Mouse (Mus musculus) kidney, postnatal 25 days (tissue): ENCODE results near the gene Ogn.
"Not testable (repeated sequence)": the region's sequence is repeated elsewhere in the genome, so short reads cannot be mapped to it uniquely, and the experiment has no call there.

Experiments used
- DNase-seq, 2 experiments: peaks; one replicate each; pipeline ENCODE4 v3.0.0; 2021; ENCODE audit warnings: mixed read lengths in 2 of 2

The Ogn gene

GRCm38 (mm10) chr13:49607714-49608113, at the start of gene Ogn:
Gene Ogn, plus strand, starts transcription at chr13:49608046.
- DNase-seq: peak; percentile 40 to 43

GRCm38 (mm10) chr13:49559185-49559584, 48.7 kb upstream of the Ogn start:
- DNase-seq: peak; percentile 61 to 73

GRCm38 (mm10) chr13:49560886-49561285, 47.0 kb upstream of the Ogn start:
- no peak for DNase-seq

- no peak for DNase-seq
These were observed 43.5 kb upstream of the Ogn start for GRCm38 (mm10) chr13:49564347-49564746.

- DNase-seq: peak; percentile 9 to 41
These were observed 37.5 kb upstream of the Ogn start for GRCm38 (mm10) chr13:49570371-49570770.

GRCm38 (mm10) chr13:49571418-49571817, 36.4 kb upstream of the Ogn start:
- no peak for DNase-seq

GRCm38 (mm10) chr13:49581541-49582530, 26.0 kb upstream of the Ogn start, which contains the start of gene Omd:
Gene Omd, plus strand, starts transcription at chr13:49582462.
- no peak for DNase-seq

- no peak for DNase-seq
These were observed 24.0 kb upstream of the Ogn start for GRCm38 (mm10) chr13:49583859-49584258.

- peak; percentile 49 to 63 for DNase-seq
These were observed 23.4 kb upstream of the Ogn start for GRCm38 (mm10) chr13:49584307-49585005.

- no peak for DNase-seq
These were observed 21.8 kb upstream of the Ogn start for GRCm38 (mm10) chr13:49586062-49586461.

- not testable (repeated sequence) for DNase-seq
These were observed 5.3 kb upstream of the Ogn start for GRCm38 (mm10) chr13:49602541-49602940.

GRCm38 (mm10) chr13:49603603-49604002, 4.2 kb upstream of the Ogn start:
- DNase-seq: no peak

GRCm38 (mm10) chr13:49608589-49609322, 910 bp downstream of the Ogn start:
- no peak for DNase-seq

- DNase-seq: no peak
These were observed 9.2 kb downstream of the Ogn start for GRCm38 (mm10) chr13:49617021-49617420.

GRCm38 (mm10) chr13:49618365-49618764, 10.5 kb downstream of the Ogn start:
- no peak for DNase-seq

GRCm38 (mm10) chr13:49623216-49623615, 15.4 kb downstream of the Ogn start:
- no peak for DNase-seq

GRCm38 (mm10) chr13:49628167-49628566, 20.3 kb downstream of the Ogn start:
- no peak for DNase-seq

GRCm38 (mm10) chr13:49629076-49629475, 21.2 kb downstream of the Ogn start:
- DNase-seq: no peak

GRCm38 (mm10) chr13:49639965-49640364, 32.1 kb downstream of the Ogn start:
- no peak for DNase-seq

GRCm38 (mm10) chr13:49642650-49643049, 34.8 kb downstream of the Ogn start:
- no peak for DNase-seq

GRCm38 (mm10) chr13:49643669-49644362, 36.0 kb downstream of the Ogn start:
- DNase-seq: no peak
